Mouse (Mus musculus): ENCODE measurements around the gene Cdk19. TPM values are rescaled to one million over a fixed set of nuclear protein-coding genes. Genes with fewer than 3 reads are reported as not detected.

Gene Cdk19
- polyA plus RNA-seq, 1 experiment from 2014 or later: 10.2 TPM

DNA sequence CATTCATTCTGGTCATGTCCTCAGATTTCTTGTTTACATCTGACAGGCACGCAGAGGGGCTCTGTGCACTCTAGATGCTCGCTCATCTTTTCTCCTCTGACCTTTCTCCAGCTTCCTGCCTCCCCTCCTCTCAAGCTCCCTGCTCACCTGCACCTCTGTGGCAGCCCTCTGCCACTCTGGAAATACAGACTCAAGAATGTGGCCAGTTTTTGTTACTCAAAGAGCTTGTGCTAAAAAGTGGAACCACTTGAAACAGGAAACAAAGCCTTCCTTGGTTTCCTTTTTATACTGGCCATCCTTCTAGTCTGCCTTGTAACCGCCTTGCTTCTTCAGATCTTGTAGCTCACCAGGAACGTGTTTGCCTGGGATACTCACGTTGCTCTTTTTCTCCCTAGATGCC lies 108.6 kb downstream of the Cdk19 start:
- no peaks in the 10 kb centered on the region for H3K36me3 ChIP-seq
- H3K9me3 ChIP-seq: no peaks in the 10 kb centered on the region
- H3K27me3 ChIP-seq: no peaks in the 10 kb centered on the region
- no peak overlapping the region for H3K4me2 ChIP-seq
- no peaks in the 10 kb centered on the region; the same call in 1 of the 2 replicates for H3K4me1 ChIP-seq
- no peak overlapping the region for H3K27ac ChIP-seq
- H3K9ac ChIP-seq: no peak overlapping the region
- 64% methylated on average over 5 of the region's 5 CpGs for WGBS
- H3K4me3 ChIP-seq: no peak overlapping the region
- no peak for ATAC-seq (ENCODE audit: insufficient number of reproducible peaks, low FRiP score, low TSS enrichment, low read depth)

DNA sequence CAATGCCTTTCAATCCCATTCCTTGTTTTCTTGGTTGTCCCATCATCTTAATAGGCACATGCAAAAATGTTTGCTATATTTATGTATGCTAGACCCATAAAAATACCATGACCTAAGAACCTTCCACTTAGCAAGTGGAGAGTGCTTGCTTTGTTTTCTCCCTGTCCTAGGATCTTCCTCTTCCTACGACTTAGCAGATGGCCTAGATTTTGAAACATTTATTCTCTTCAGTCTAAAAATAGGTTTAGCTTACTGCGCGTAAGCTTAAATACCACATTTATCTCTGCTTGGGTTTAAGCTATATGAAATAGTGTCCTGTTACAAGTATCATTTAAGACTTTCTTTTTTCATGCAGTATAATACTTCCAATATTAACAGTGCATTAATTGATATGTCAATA lies 109.1 kb downstream of the Cdk19 start:
- ATAC-seq (ENCODE audit: insufficient number of reproducible peaks, low FRiP score, low TSS enrichment, low read depth): no peak
- Histone ChIP-seq H3K9ac (no peak overlapping the region), H3K4me3 (no peak overlapping the region), H3K4me2 (no peak overlapping the region), H3K27ac (no peak overlapping the region), H3K27me3 (no peaks in the 10 kb centered on the region), H3K4me1 (no peaks in the 10 kb centered on the region; the same call in 1 of the 2 replicates), H3K9me3 (no peaks in the 10 kb centered on the region), H3K36me3 (no peaks in the 10 kb centered on the region)
- 80% methylated on average over 3 of the region's 3 CpGs for WGBS

DNA sequence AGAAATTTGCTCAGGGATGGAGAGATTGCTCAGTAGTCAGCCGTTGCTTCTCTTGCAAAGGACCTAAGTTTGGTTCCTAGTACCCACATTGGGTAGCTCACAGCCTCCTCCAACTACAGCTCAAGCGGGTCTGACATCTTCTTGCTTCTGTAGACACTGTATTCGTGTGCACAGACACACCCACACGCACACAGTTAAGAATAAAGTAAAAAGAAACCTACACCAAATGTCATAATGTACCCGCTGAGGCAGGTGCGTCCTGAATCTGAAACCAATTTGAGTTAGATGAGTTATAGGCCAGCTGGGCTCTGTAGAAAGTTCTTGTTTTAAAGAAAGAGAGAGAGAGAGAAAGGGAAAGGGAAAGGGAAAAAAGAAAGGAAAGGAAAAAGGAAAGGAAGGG lies 110.2 kb downstream of the Cdk19 start:
- no peaks in the 10 kb centered on the region for H3K36me3 ChIP-seq
- H3K4me2 ChIP-seq: no peak overlapping the region
- no peaks in the 10 kb centered on the region for H3K9me3 ChIP-seq
- H3K9ac ChIP-seq: no peak overlapping the region
- H3K27me3 ChIP-seq: no peaks in the 10 kb centered on the region
- H3K27ac ChIP-seq: no peak overlapping the region
- no peak for ATAC-seq (ENCODE audit: insufficient number of reproducible peaks, low FRiP score, low TSS enrichment, low read depth)
- H3K4me3 ChIP-seq: no peak overlapping the region
- H3K4me1 ChIP-seq: no peaks in the 10 kb centered on the region; the same call in 1 of the 2 replicates
- WGBS: 60% methylated on average over 6 of the region's 6 CpGs

DNA sequence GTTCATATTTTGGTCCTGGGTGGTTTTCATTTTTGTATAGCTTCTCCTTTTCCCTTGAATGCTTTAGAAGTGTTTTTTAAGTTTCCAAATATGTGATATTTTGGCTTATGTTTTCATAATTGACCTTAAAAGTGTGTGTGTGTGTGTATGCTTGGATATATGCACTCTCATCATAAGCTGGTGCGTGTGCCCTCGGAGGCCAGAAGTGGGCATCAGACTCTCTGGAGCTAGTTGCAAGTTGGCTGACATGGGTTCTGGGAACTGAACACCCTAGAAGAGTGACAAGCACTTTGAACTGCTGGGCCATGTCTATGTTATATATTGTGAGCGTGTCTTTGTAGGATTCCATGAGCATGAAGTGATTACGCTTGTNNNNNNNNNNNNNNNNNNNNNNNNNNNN lies 110.8 kb downstream of the Cdk19 start:
- H3K4me3 ChIP-seq: no peak overlapping the region
- 96% methylated on average over 4 of the region's 4 CpGs for WGBS

DNA sequence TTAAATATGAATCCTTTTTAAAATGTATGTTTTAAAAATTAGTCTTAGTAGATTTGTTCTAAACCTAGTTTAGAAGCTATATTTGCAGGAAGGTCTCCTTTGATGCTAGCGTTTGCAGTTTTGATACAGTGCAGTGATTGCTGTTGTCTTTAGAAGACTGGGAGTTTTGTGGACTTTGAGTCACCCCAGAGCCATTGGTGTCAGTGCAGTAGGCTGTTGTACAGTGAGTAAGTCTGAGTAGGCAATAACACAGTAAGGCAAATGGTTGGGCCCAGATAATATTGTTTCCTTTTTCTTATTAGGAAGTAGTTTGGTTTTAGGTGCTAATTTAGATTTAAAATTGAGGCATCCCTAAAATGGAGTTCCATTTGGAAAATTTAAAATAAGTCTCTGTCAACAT lies 117.8 kb downstream of the Cdk19 start:
- no peak overlapping the region for H3K4me2 ChIP-seq
- H3K27ac ChIP-seq: no peak overlapping the region
- no peaks in the 10 kb centered on the region for H3K36me3 ChIP-seq
- no peaks in the 10 kb centered on the region for H3K9me3 ChIP-seq
- no peaks in the 10 kb centered on the region for H3K4me1 ChIP-seq
- H3K4me3 ChIP-seq: no peak overlapping the region
- WGBS: 94% methylated on average over 1 of the region's 1 CpGs
- ATAC-seq (ENCODE audit: insufficient number of reproducible peaks, low FRiP score, low TSS enrichment, low read depth): no peak
- H3K9ac ChIP-seq: no peak overlapping the region
- no peaks in the 10 kb centered on the region for H3K27me3 ChIP-seq

More for the DNA sequence above, 110.8 kb downstream of the Cdk19 start:
- no peak overlapping the region for H3K9ac ChIP-seq
- H3K36me3 ChIP-seq: no peaks in the 10 kb centered on the region
- no peak for ATAC-seq (ENCODE audit: insufficient number of reproducible peaks, low FRiP score, low TSS enrichment, low read depth)
- no peak overlapping the region for H3K4me2 ChIP-seq
- H3K27ac ChIP-seq: no peak overlapping the region
- H3K27me3 ChIP-seq: no peaks in the 10 kb centered on the region
- H3K4me1 ChIP-seq: no peaks in the 10 kb centered on the region; the same call in 1 of the 2 replicates
- H3K9me3 ChIP-seq: no peaks in the 10 kb centered on the region

DNA sequence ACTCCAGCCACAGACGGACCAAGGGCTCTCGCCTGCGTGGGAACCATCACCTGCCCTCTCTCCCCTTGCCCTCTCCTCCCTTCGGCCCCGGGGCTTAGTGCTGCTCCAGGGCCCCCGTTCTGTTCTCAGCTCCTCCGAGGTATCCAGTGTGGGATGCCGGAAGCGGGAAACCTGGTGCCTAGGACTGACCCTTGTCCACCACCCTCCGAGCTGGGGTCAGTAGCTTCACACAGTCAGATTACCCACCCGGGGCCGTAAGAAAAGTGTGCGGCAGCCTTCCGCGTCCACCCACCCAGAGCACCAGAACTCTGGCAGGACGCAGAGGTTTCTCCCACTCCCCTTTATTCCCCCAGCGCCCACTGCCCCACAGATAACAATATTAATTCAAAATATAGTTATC lies 119.8 kb downstream of the Cdk19 start:
- Histone ChIP-seq H3K4me2 (no peak overlapping the region), H3K36me3 (no peaks in the 10 kb centered on the region), H3K4me3 (no peak overlapping the region), H3K9ac (no peak overlapping the region), H3K4me1 (no peaks in the 10 kb centered on the region), H3K27me3 (no peaks in the 10 kb centered on the region), H3K27ac (no peak overlapping the region), H3K9me3 (no peaks in the 10 kb centered on the region)
- ATAC-seq (ENCODE audit: insufficient number of reproducible peaks, low FRiP score, low TSS enrichment, low read depth): no peak
- 95% methylated on average over 17 of the region's 17 CpGs for WGBS

DNA sequence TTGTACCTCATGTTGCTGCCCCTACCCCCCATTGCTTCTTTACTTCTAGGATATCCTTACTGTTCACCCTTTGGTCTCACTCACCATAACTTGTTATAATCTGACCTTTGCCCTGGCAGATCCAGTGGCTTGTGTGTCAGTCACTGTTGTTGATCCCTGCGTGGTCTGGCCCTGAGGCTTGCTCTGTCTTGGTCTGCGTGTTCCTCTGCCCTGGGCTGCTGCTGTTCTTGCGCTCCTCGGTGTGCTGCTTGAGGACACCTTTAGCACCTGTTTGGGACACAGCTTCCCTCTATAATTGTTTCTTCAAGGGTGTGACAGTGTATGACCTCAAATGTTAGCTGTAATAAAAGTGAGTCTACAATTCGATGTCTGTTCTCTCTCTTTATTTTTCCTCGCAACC lies 122.0 kb downstream of the Cdk19 start:
- no peak overlapping the region for H3K4me2 ChIP-seq
- H3K9me3 ChIP-seq: no peaks in the 10 kb centered on the region
- no peaks in the 10 kb centered on the region for H3K27me3 ChIP-seq
- ATAC-seq (ENCODE audit: insufficient number of reproducible peaks, low FRiP score, low TSS enrichment, low read depth): no peak
- WGBS: 78% methylated on average over 6 of the region's 6 CpGs
- H3K27ac ChIP-seq: no peak overlapping the region
- H3K4me3 ChIP-seq: no peak overlapping the region
- no peaks in the 10 kb centered on the region for H3K36me3 ChIP-seq
- no peaks in the 10 kb centered on the region for H3K4me1 ChIP-seq
- H3K9ac ChIP-seq: no peak overlapping the region

DNA sequence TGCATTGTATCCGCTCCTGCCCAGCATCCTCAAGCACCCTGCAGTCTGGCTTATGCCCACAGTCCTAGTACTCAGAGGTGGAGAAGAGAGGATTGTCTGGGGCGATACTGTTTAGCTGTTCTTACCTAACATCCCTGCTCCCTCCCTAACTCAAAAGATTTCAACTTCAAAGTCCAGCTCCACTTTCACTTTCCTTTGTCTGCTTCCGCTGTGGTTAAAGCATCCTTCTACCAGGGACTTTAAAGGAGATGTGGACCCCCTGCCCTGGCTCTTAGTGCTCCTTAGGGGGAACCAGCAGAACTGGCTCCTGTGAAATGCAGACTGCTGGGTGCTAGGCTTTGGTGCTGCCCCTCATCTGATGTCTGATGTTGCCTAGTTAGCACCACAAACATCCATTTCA lies 122.9 kb downstream of the Cdk19 start:
- H3K27me3 ChIP-seq: no peaks in the 10 kb centered on the region
- no peak overlapping the region for H3K27ac ChIP-seq
- WGBS: 57% methylated on average over 3 of the region's 3 CpGs
- H3K9me3 ChIP-seq: no peaks in the 10 kb centered on the region
- no peak for ATAC-seq (ENCODE audit: insufficient number of reproducible peaks, low FRiP score, low TSS enrichment, low read depth)
- H3K4me1 ChIP-seq: no peaks in the 10 kb centered on the region
- H3K36me3 ChIP-seq: no peaks in the 10 kb centered on the region
- no peak overlapping the region for H3K4me3 ChIP-seq
- H3K9ac ChIP-seq: no peak overlapping the region
- H3K4me2 ChIP-seq: no peak overlapping the region

DNA sequence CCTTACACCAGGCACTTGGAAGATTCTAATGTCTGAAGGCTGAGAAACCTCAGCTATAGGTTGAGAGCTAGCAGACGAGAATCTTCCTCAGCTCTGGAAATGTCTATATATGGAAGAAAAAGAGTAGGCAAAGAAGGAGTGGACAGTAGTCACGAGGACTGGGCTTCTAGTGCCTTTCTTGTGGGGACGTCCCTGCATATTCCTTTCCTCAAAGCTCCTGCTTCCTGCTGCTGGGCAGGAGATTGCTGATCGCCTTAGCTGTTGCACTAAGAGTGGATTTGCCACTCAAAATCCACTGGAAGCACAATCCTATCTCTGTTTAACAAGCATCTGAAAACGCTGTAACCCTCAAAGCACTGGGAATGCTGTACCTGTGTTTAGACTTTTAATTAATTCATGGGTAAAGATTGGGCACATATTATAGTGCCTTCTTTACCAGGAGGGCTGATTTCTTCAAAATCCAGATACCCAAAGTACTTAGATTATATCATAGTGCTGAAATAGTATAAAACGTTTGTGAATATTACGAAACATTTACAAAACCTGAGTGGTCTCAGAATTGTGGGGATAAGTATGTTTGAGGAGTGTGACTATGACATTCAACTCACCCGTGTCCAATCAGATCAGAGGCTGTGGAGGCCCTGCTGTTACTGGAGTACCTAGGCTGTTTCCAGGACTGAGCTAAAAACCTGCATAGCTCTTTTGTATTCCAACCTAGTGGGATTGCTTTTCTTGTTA lies 128.0 kb downstream of the Cdk19 start:
- Histone ChIP-seq H3K4me3 (no peak overlapping the region), H3K9me3 (no peaks in the 10 kb centered on the region), H3K4me2 (no peak overlapping the region), H3K9ac (no peak overlapping the region), H3K27ac (no peak overlapping the region), H3K4me1 (no peaks in the 10 kb centered on the region), H3K27me3 (no peaks in the 10 kb centered on the region), H3K36me3 (peaks cover 14% of the 10 kb centered on the region; the same call in 1 of the 2 replicates)
- no peak for ATAC-seq (ENCODE audit: insufficient number of reproducible peaks, low FRiP score, low TSS enrichment, low read depth)
- WGBS: 78% methylated on average over 8 of the region's 8 CpGs

DNA sequence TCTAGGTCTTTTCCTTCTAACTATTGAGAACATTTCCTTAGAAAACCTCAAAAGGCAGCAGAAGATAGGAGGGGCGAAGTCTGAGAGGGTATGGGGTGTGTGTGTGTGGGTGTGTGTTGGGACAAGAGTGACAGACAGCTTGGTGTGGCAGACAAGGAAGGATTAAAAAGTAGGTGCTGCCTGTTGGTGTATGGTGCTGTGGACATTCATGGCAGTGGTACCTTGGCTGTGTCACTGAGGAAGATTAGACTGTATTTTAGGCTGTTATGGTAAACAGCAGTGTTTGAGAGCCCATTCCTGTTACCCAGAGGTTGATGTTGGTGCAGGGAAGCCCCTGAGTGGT lies 128.5 kb downstream of the Cdk19 start:
- Histone ChIP-seq H3K27ac (no peak overlapping the region), H3K27me3 (no peaks in the 10 kb centered on the region), H3K9me3 (no peaks in the 10 kb centered on the region), H3K4me3 (no peak overlapping the region), H3K4me2 (no peak overlapping the region), H3K4me1 (no peaks in the 10 kb centered on the region), H3K36me3 (peaks cover 14% of the 10 kb centered on the region; the same call in 1 of the 2 replicates), H3K9ac (no peak overlapping the region)
- WGBS: 94% methylated on average over 1 of the region's 1 CpGs
- ATAC-seq (ENCODE audit: insufficient number of reproducible peaks, low FRiP score, low TSS enrichment, low read depth): no peak

DNA sequence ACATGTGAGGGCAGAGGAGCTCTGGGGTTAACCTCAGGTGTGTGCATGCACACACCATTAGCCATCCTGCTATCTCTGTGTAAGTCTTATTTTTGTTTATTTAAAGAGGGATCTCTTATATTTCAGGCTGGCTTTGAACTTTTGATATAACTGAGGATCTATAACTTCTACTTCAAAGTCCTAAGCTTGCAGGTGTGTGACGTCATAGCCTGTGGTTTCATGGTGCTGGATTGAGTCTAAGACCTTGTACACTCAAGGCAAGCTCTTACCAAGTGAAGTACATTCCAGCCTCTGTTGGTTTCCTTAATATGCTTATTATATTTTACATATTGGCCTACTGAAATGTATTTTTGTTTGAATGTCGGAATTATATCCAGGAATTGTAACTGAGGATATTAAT lies 129.8 kb downstream of the Cdk19 start:
- no peaks in the 10 kb centered on the region for H3K4me1 ChIP-seq
- H3K27me3 ChIP-seq: no peaks in the 10 kb centered on the region
- H3K27ac ChIP-seq: no peak overlapping the region
- H3K9me3 ChIP-seq: no peaks in the 10 kb centered on the region
- peaks cover 19% of the 10 kb centered on the region; the same call in 1 of the 2 replicates for H3K36me3 ChIP-seq
- no peak overlapping the region for H3K9ac ChIP-seq
- H3K4me2 ChIP-seq: no peak overlapping the region
- no peak for ATAC-seq (ENCODE audit: insufficient number of reproducible peaks, low FRiP score, low TSS enrichment, low read depth)
- H3K4me3 ChIP-seq: no peak overlapping the region
- WGBS: 79% methylated on average over 2 of the region's 2 CpGs

DNA sequence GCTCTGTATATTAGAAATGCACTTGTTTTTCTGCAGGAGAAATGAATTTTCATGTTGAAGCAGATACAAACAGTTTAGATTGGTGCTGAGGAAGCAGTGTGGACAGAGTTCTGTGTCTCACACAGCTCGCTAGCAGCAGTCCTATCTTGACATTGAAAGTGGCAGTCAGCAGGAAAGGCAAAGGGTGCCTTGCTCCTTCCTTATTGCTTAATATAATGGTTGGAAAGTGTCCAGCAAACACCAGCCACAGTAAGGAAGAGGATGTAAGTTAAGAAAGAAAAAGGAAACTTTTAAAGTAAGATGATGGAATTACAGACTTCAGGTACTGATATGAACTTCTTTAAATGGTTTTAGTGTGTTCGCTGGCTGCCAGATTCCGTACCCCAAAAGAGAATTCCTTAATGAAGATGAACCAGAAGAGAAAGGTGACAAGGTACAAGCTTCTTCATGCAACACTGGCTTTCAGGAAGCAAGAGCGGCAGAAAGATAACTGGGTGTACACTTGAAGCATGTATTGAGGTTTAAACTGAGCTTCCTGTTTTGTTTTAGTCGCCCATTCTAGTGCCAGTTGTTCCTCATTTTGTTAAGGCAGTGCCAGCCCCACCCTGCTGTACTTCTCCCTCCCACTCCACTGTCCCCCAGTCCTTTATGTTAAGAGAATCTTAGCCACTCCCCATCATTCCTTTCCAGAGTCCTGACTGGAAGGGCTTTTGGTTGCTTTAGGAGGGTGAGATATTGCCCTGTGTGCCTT lies 137.3 kb downstream of the Cdk19 start:
- H3K9ac ChIP-seq: no peak overlapping the region
- 79% methylated on average over 5 of the region's 5 CpGs for WGBS
- no peak overlapping the region for H3K4me2 ChIP-seq
- no peaks in the 10 kb centered on the region for H3K4me1 ChIP-seq
- no peaks in the 10 kb centered on the region for H3K9me3 ChIP-seq
- H3K36me3 ChIP-seq: peaks cover 46% of the 10 kb centered on the region
- ATAC-seq (ENCODE audit: insufficient number of reproducible peaks, low FRiP score, low TSS enrichment, low read depth): no peak
- H3K4me3 ChIP-seq: no peak overlapping the region
- H3K27me3 ChIP-seq: no peaks in the 10 kb centered on the region
- H3K27ac ChIP-seq: no peak overlapping the region
